Mouse (Mus musculus): ENCODE data around the gene Zfc3h1. TPM values are rescaled to one million over a fixed set of nuclear protein-coding genes. Genes with fewer than 3 reads are reported as not detected.

The Zfc3h1 gene
- total RNA-seq, 2 experiments from 2014 or later = 11.5 to 15.3 TPM

GRCm38 (mm10) chr10:115470621-115471334, 86.0 kb downstream of the Zfc3h1 start:
- intact Hi-C loops (cut with DNase I) = no loop called here
- DNase-seq = no peak

GRCm38 (mm10) chr10:115473213-115473961, 88.6 kb downstream of the Zfc3h1 start:
- DNase-seq = no peak
- intact Hi-C loops (cut with DNase I) = no loop called here

- intact Hi-C loops (cut with DNase I) = no loop called here
- DNase-seq = no peak
Measured at GRCm38 (mm10) chr10:115475000-115475550, 90.3 kb downstream of the Zfc3h1 start.

GRCm38 (mm10) chr10:115476506-115476905, 91.7 kb downstream of the Zfc3h1 start:
- DNase-seq = no peak
- intact Hi-C loops (cut with DNase I) = no loop called here

- intact Hi-C loops (cut with DNase I) = no loop called here
- no peak for DNase-seq
Measured at GRCm38 (mm10) chr10:115478441-115479141, 93.8 kb downstream of the Zfc3h1 start.

Other genes with a start within 250 kb of the Zfc3h1 start
- gene Tph2, start 199.9 kb upstream of the Zfc3h1 start, total RNA-seq (2021) = not detected
- 10 to 100 TPM; 57.6 to 61.4 TPM for gene Tbc1d15, start 133.5 kb upstream of the Zfc3h1 start, total RNA-seq (2021)
- 10 to 100 TPM; 74.1 to 80.5 TPM for gene Rab21, start 69.4 kb upstream of the Zfc3h1 start, total RNA-seq (2021)
- gene Tmem19, start 22.5 kb upstream of the Zfc3h1 start, total RNA-seq (2021) = 10 to 100 TPM; 11.6 to 15.5 TPM
- gene Thap2, start 516 bp upstream of the Zfc3h1 start, total RNA-seq (2021) = 1 to 10 TPM; 6.0 to 8.2 TPM
- not detected for gene A930009A15Rik, start 185.0 kb downstream of the Zfc3h1 start, total RNA-seq (2021)
- gene Lgr5, start 202.8 kb downstream of the Zfc3h1 start, total RNA-seq (2021) = under 1 TPM in 1 of 2 experiments, not detected in 1; 0.08 TPM